Mouse (Mus musculus) myocyte (in vitro differentiated cells): Measurements from ENCODE around the gene Grik4. TPM values are rescaled to one million over a fixed set of nuclear protein-coding genes. Genes with fewer than 3 reads are reported as not detected.

ENCODE experiments used
- H3K27me3 ChIP-seq: one replicate; pipeline ENCODE4 v1.6.1; 2011; ENCODE audit not compliant: control insufficient read depth, insufficient read depth, insufficient read length
- H3K36me3 ChIP-seq: one replicate; pipeline ENCODE4 v1.6.1; 2011; ENCODE audit not compliant: control insufficient read depth, insufficient read depth
- H3K4me2 ChIP-seq: one replicate; pipeline ENCODE4 v1.6.1; 2011; ENCODE audit warnings: low read depth, control low read depth
- H3K4me3 ChIP-seq: one replicate; pipeline ENCODE4 v1.5.1; 2011; ENCODE audit warnings: mild to moderate bottlenecking, control low read depth, moderate library complexity
- H3K79me2 ChIP-seq: one replicate; pipeline ENCODE4 v1.6.1; 2011; ENCODE audit not compliant: control insufficient read depth, insufficient read depth
- H3ac ChIP-seq: one replicate; pipeline ENCODE4 v1.6.1; 2011; ENCODE audit not compliant: control insufficient read depth, insufficient read length
- CEBPB ChIP-seq: IDR thresholded peaks from 2 replicates; pipeline ENCODE4 v1.6.1; 2011; ENCODE audit warnings: mild to moderate bottlenecking, moderate library complexity; ENCODE audit not compliant: poor library complexity, insufficient read depth, severe bottlenecking
- E2F4 ChIP-seq: IDR thresholded peaks from one replicate; pipeline ENCODE4 v1.6.1; 2011; ENCODE audit warnings: mild to moderate bottlenecking, control low read depth, moderate library complexity; ENCODE audit not compliant: insufficient read depth
- MAX ChIP-seq: IDR thresholded peaks from one replicate; pipeline ENCODE4 v1.6.1; 2011; ENCODE audit warnings: low read depth, mild to moderate bottlenecking, control low read depth
- MYOD1 ChIP-seq, 3 experiments: IDR thresholded peaks; one replicate each; pipeline ENCODE4 v1.6.1; 2011; ENCODE audit warnings: control low read depth in 2 of 3, low read depth in 2 of 3, mild to moderate bottlenecking in 2 of 3, moderate library complexity in 1 of 3; ENCODE audit not compliant: insufficient read length in 2 of 3, control insufficient read depth in 1 of 3
- MYOG ChIP-seq, 3 experiments: IDR thresholded peaks; one replicate each; pipeline ENCODE4 v1.6.1; 2011; ENCODE audit warnings: control low read depth in 2 of 3, low read depth in 2 of 3, mild to moderate bottlenecking in 2 of 3; ENCODE audit not compliant: insufficient read length in 2 of 3, control insufficient read depth in 1 of 3, insufficient read depth in 1 of 3
- POLR2A ChIP-seq: IDR thresholded peaks from one replicate; pipeline ENCODE4 v1.6.1; 2011; ENCODE audit warnings: low read depth, mild to moderate bottlenecking, control low read depth, moderate library complexity; ENCODE audit not compliant: insufficient read length
- POLR2AphosphoS2 ChIP-seq: IDR thresholded peaks from one replicate; pipeline ENCODE4 v1.6.1; 2011; ENCODE audit warnings: low read depth, control low read depth; ENCODE audit not compliant: insufficient read length
- REST ChIP-seq: IDR thresholded peaks from one replicate; pipeline ENCODE4 v1.6.1; 2011; ENCODE audit warnings: mild to moderate bottlenecking, control low read depth, moderate library complexity; ENCODE audit not compliant: insufficient read depth, insufficient read length
- SRF ChIP-seq: IDR thresholded peaks from one replicate; pipeline ENCODE4 v1.6.1; 2011; ENCODE audit warnings: low read depth; ENCODE audit not compliant: control insufficient read depth, insufficient read length
- TCF12 ChIP-seq: IDR thresholded peaks from one replicate; pipeline ENCODE4 v1.6.1; 2011; ENCODE audit warnings: mild to moderate bottlenecking, control low read depth; ENCODE audit not compliant: poor library complexity, insufficient read depth, severe bottlenecking
- TCF3 ChIP-seq: IDR thresholded peaks from one replicate; pipeline ENCODE4 v1.6.1; 2011; ENCODE audit warnings: low read depth, control low read depth; ENCODE audit not compliant: insufficient read length
- USF1 ChIP-seq: IDR thresholded peaks from one replicate; pipeline ENCODE4 v1.6.1; 2011; ENCODE audit warnings: low read depth, mild to moderate bottlenecking, control low read depth, moderate library complexity
- polyA plus RNA-seq: library from polyadenylated mRNA; unstranded; fragments of >200 nt; fragmentation: generic; extraction: Trizol; gene quantifications from one replicate; pipeline ENCODE4 v1.2.1, GENCODE M21; 2012; ENCODE audit warnings: missing spikeins

The Grik4 gene
- polyA plus RNA-seq, 1 experiment = not detected

GRCm38 (mm10) chr9:42476166-42476565 is 468.1 kb downstream of the Grik4 start:
- H3K4me3 ChIP-seq = no peak overlapping the region
- H3K79me2 ChIP-seq = peaks cover 2% of the 10 kb centered on the region
- H3K36me3 ChIP-seq = no peaks in the 10 kb centered on the region
- no peak for TF ChIP-seq USF1
- TF ChIP-seq E2F4 = no peak
- TF ChIP-seq POLR2A = no peak
- TF ChIP-seq MAX = no peak
- no peak for TF ChIP-seq POLR2AphosphoS2
- no peak for TF ChIP-seq SRF
- no peak for TF ChIP-seq REST
- TF ChIP-seq CEBPB = no peak
- TF ChIP-seq MYOG (IDR thresholded peaks at IDR 0.05; ENCODE audit: control insufficient read depth in 1 of 3, insufficient read depth in 1 of 3, insufficient read length in 2 of 3, low read depth in 2 of 3) = no peak
- no peak for TF ChIP-seq MYOD1 (IDR thresholded peaks at IDR 0.05; ENCODE audit: control insufficient read depth in 1 of 3, insufficient read length in 2 of 3, low read depth in 2 of 3)
- no peak for TF ChIP-seq TCF12
- TF ChIP-seq TCF3 = no peak
- H3ac ChIP-seq = no peak overlapping the region
- H3K27me3 ChIP-seq = no peaks in the 10 kb centered on the region
- H3K4me2 ChIP-seq = no peak overlapping the region

DNA sequence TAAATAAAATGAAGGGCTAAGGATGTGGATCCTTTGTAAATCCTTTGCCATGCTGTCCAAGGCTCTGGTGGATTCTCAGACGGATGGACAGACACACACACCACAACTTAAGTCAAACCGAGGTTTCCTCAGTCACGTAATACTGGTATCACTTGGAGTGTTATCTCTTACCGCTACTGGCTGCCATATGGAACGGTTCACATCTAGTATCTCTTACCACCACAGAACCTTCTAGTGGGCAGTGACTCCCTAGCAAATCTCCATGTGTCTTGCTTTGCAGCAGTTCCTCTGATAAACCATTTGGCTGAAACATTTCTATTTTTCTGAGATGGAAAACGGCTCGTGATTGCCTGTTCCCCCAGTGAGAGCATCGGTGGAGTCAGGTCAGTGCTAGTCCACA is 470.0 kb downstream of the Grik4 start:
- H3K79me2 ChIP-seq = peaks cover 10% of the 10 kb centered on the region
- no peaks in the 10 kb centered on the region for H3K27me3 ChIP-seq
- no peak overlapping the region for H3K4me3 ChIP-seq
- H3ac ChIP-seq = no peak overlapping the region
- no peak overlapping the region for H3K4me2 ChIP-seq
- H3K36me3 ChIP-seq = peaks cover 6% of the 10 kb centered on the region
- TF ChIP-seq E2F4 = no peak
- TF ChIP-seq SRF = no peak
- no peak for TF ChIP-seq TCF3
- no peak for TF ChIP-seq MYOD1 (IDR thresholded peaks at IDR 0.05; ENCODE audit: control insufficient read depth in 1 of 3, insufficient read length in 2 of 3, low read depth in 2 of 3)
- no peak for TF ChIP-seq TCF12
- TF ChIP-seq CEBPB = no peak
- no peak for TF ChIP-seq MAX

DNA sequence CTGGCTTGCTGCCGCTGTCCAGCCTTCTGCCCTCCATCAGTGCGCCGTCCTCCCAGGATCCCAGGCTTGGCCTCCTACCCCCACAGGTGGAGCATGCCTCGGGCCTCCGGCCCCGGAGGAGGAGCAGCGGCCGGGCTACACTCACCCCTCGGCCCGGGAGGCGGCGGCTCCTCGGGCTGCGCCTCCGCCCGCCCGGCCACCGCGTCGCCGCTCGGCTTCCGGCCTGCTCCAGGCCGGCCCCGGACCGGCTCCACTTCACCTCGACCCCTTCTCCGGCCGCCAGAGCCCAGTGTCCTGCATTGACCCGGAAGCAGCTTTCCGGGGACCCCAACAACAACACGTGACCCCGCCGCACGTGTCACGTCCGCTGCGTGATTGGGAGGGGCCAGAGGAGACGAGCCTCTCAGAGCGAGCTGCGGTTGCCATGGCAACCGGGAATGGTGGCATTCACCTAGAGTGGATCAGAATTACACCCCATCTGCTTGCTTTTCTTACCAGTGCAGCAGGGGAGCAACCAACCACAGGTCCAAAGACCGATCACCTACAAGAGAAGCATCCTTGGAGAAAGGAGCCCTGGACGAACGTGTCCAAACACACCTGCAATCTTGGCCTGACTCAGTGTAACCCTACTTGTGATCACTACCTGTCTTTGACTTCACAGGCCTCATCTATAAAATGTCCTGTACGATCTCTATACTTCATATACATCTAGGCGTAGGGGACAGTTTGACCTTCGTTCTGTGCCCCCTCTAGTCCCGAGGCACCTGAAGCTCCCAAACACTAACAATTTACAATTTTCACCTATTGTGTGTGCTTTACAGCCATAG is 472.2 kb downstream of the Grik4 start:
- peaks cover 6% of the 10 kb centered on the region for H3K36me3 ChIP-seq
- no peaks in the 10 kb centered on the region for H3K27me3 ChIP-seq
- H3K4me2 ChIP-seq = peak overlapping the region; percentile 79
- H3K4me3 ChIP-seq = peak overlapping the region; percentile 57
- peaks cover 14% of the 10 kb centered on the region for H3K79me2 ChIP-seq
- H3ac ChIP-seq = peak overlapping the region; percentile 61
- TF ChIP-seq POLR2AphosphoS2 (no peak), USF1 (peak; percentile 92), POLR2A (no peak), TCF3 (no peak), E2F4 (no peak), REST (peak; percentile 44), SRF (no peak), CEBPB (no peak), MYOD1 (IDR thresholded peaks at IDR 0.05; ENCODE audit: control insufficient read depth in 1 of 3, insufficient read length in 2 of 3, low read depth in 2 of 3) (peak in 1 of 3 experiments; percentile 7), MAX (peak; percentile 26), TCF12 (no peak), MYOG (IDR thresholded peaks at IDR 0.05; ENCODE audit: control insufficient read depth in 1 of 3, insufficient read depth in 1 of 3, insufficient read length in 2 of 3, low read depth in 2 of 3) (no peak)

DNA sequence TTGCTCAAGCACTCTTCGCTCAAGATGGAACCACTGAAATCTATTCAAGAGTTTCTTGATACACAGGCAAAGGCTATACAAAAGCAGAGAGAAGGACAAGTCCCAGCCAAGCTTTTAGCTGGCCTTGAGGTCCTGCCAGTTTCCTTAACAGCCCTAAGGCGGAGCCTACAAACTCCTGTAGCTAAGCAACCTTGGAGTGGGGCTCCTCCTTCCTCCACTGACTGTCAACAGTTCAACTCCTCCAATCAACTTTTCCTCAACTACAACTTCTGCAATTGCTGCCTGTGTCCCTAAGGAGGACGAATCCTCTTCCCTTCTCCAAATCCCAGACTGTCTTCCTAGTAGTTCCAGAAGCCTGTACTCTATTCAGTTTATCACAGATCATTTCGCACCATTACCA is 473.1 kb downstream of the Grik4 start:
- Histone ChIP-seq H3K27me3 (no peaks in the 10 kb centered on the region), H3K36me3 (peaks cover 6% of the 10 kb centered on the region), H3K4me2 (peak overlapping the region; percentile 79), H3ac (peak overlapping the region; percentile 61), H3K79me2 (peaks cover 20% of the 10 kb centered on the region), H3K4me3 (peak overlapping the region; percentile 57)
- no peak for TF ChIP-seq MYOG (IDR thresholded peaks at IDR 0.05; ENCODE audit: control insufficient read depth in 1 of 3, insufficient read depth in 1 of 3, insufficient read length in 2 of 3, low read depth in 2 of 3)
- no peak for TF ChIP-seq TCF12
- TF ChIP-seq CEBPB = no peak

DNA sequence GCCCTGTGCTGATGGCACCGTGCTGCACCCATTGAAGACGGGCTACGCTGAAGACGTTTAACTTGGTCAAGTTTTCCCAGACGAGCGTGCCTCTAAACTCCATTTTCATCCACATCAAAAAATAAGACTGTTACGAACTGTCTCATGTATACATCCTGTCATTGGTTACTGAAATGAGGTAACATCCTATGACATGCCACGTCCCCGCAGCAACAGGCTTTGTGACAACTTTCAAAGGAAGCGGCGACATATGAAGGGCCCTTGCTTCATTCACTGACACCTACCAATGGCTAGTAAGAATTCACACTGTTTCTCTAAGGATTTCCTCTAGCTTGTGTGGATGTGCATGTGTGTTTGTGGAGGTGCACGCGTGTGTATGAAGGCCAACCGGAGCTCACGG is 475.0 kb downstream of the Grik4 start:
- H3ac ChIP-seq = no peak overlapping the region
- TF ChIP-seq TCF12 (no peak), MAX (no peak), REST (no peak), TCF3 (no peak), E2F4 (no peak)
- H3K27me3 ChIP-seq = no peaks in the 10 kb centered on the region
- no peak overlapping the region for H3K4me3 ChIP-seq
- no peak overlapping the region for H3K4me2 ChIP-seq
- peaks cover 6% of the 10 kb centered on the region for H3K36me3 ChIP-seq
- peaks cover 26% of the 10 kb centered on the region for H3K79me2 ChIP-seq
